Mouse (Mus musculus) embryonic facial prominence, embryonic 12.5 days (tissue): ENCODE measurements around the gene Efnb2. TPM values are rescaled to one million over a fixed set of nuclear protein-coding genes. Genes with fewer than 3 reads are reported as not detected.

Experiments
- ATAC-seq: fragments of 200-750 bp; cut with Nextera tagmentation; 2 replicates; pipeline ENCODE4 v1.8.0; 2017; ENCODE audit not compliant: insufficient number of reproducible peaks, insufficient read depth, low FRiP score, low TSS enrichment
- H3K27ac ChIP-seq: fragments of 300-500 bp; sonication (generic); 2 replicates; pipeline ENCODE4 v1.5.1; 2016; ENCODE audit warnings: mild to moderate bottlenecking
- H3K27me3 ChIP-seq: fragments of 300-500 bp; sonication (generic); 2 replicates; pipeline ENCODE4 v1.6.1; 2016; ENCODE audit warnings: mild to moderate bottlenecking, moderate library complexity
- H3K36me3 ChIP-seq: fragments of 300-500 bp; sonication (generic); 2 replicates; pipeline ENCODE4 v1.6.1; 2016; ENCODE audit warnings: mild to moderate bottlenecking
- H3K4me1 ChIP-seq: fragments of 300-500 bp; sonication (generic); 2 replicates; pipeline ENCODE4 v1.6.1; 2016
- H3K4me2 ChIP-seq: fragments of 300-500 bp; sonication (generic); replicated peaks from 2 replicates; pipeline ENCODE4 v1.6.1; 2016; ENCODE audit warnings: mild to moderate bottlenecking, moderate library complexity
- H3K4me3 ChIP-seq: fragments of 300-500 bp; sonication (generic); 2 replicates; pipeline ENCODE4 v1.5.1; 2016; ENCODE audit warnings: mild to moderate bottlenecking
- H3K9ac ChIP-seq: fragments of 300-500 bp; sonication (generic); 2 replicates; pipeline ENCODE4 v1.6.1; 2016; ENCODE audit warnings: mild to moderate bottlenecking, moderate library complexity
- H3K9me3 ChIP-seq: fragments of 300-500 bp; sonication (generic); 2 replicates; pipeline ENCODE4 v1.6.1; 2016; ENCODE audit warnings: mild to moderate bottlenecking, moderate library complexity
- WGBS: fragments of 180-500 bp; shearing (Covaris S2); methylation state at CpG from one replicate; pipeline ENCODE4 v1.1.7; 2016; 5-methylcytosine and 5-hydroxymethylcytosine counted together
- polyA plus RNA-seq: library from polyadenylated mRNA; unstranded; fragments of >200 nt; fragmentation: Nextera tagmentation; extraction: Ambion mirVana; gene quantifications from 2 replicates; pipeline ENCODE4 v1.2.1, GENCODE M21; 2016

Gene Efnb2
- polyA plus RNA-seq, 1 experiment from 2014 or later, result 51.6 TPM

DNA sequence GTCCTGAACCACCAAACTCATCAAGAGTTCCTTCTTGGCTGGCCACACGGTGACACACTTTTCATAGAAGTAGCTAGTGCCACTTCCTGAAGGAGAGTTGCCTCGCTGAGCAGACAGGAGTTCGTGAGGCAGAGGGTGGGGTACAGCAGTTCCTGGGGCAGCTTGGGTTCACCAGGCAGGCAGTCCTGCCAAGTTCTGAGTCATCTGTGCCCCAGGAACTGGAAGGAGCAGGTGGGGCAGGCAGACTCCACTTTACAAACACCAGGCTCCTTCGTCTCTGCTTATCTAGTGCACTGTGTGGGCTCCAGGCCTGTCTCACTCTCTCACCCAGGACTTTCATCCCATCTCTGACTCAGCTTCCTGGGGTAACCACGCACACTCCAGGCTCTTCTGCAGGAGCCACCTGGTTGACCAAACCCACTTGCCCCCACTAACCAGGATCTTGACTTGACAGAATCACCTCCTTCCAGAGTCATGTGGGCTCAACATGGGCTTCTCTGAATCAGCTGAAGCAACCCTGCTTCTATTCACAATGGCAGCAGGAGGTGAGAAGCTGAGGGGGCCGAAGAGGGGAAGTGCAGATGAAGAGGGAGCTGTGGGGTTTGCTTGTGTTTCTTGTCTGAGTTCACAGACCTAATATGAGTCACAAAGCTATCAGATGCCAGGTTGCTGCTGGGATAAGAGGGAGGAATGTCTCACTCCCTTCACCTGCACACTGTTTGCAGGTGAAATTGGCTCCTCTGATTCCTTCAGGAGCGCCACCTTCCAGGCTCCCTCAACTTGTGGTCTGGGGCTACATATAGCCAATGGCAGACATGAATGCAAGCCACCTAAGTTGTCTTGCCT, 58.2 kb downstream of the Efnb2 start:
- Histone ChIP-seq H3K9me3 (no peaks in the 10 kb centered on the region), H3K36me3 (no peaks in the 10 kb centered on the region), H3K27me3 (no peaks in the 10 kb centered on the region), H3K4me3 (no peak overlapping the region), H3K4me2 (no peak overlapping the region), H3K4me1 (0 out of 2 replicates have a peak, but pooled peaks cover 3% of the 10 kb centered on the region), H3K27ac (no peak overlapping the region), H3K9ac (no peak overlapping the region)
- WGBS, result 79% methylated on average over 7 of the region's 7 CpGs
- ATAC-seq, result no peak

DNA sequence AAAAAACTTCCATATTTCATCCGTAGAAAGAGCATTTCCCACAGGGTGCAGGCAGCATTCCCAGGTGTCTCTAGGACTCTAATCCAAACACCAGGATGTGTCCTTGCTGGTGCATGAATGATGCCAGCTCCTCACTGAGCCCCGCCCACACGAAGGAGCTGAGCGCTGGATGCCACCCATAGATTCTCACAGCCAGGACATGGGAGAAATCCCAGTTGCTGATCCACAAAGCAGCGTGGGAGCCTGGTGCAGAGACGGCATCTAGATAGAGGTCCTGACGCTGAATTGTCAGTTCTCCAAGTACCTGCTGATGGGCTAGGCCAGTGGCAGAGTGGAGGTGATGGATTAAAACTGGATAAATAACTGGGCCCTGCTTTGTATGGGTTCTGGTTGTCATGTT, 61.1 kb downstream of the Efnb2 start:
- Histone ChIP-seq H3K9me3 (no peaks in the 10 kb centered on the region), H3K4me1 (0 out of 2 replicates have a peak, but pooled peaks cover 3% of the 10 kb centered on the region), H3K27ac (no peak overlapping the region), H3K9ac (no peak overlapping the region), H3K36me3 (no peaks in the 10 kb centered on the region), H3K4me2 (no peak overlapping the region), H3K4me3 (no peak overlapping the region), H3K27me3 (no peaks in the 10 kb centered on the region)
- no peak for ATAC-seq
- WGBS, result 89% methylated on average over 7 of the region's 7 CpGs

DNA sequence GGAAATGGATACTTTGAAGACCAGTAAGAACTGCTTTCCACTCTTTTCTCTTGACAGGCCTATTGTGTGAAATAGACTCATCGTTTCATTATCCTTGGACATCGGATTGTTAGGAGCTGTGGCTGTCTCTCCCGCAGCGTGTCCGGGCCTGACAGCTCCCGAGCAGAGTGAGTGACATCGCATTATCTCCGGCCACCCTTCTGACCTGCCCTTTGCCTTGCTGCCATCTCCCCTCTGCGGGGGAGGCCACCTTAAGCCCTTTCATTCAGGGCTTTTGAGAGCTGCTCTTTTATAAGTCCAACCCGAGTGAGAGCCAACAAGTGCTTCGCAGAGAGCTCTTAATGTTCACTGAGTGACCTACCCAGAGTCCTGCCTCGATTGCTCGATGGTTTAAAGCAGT, 63.6 kb downstream of the Efnb2 start:
- WGBS, result 12% methylated on average over 13 of the region's 13 CpGs
- Histone ChIP-seq H3K27me3 (no peaks in the 10 kb centered on the region), H3K9me3 (no peaks in the 10 kb centered on the region), H3K4me3 (no peak overlapping the region), H3K4me1 (0 out of 2 replicates have a peak, but pooled peaks cover 3% of the 10 kb centered on the region), H3K4me2 (no peak overlapping the region), H3K9ac (no peak overlapping the region), H3K36me3 (no peaks in the 10 kb centered on the region), H3K27ac (no peak overlapping the region)
- no peak for ATAC-seq

DNA sequence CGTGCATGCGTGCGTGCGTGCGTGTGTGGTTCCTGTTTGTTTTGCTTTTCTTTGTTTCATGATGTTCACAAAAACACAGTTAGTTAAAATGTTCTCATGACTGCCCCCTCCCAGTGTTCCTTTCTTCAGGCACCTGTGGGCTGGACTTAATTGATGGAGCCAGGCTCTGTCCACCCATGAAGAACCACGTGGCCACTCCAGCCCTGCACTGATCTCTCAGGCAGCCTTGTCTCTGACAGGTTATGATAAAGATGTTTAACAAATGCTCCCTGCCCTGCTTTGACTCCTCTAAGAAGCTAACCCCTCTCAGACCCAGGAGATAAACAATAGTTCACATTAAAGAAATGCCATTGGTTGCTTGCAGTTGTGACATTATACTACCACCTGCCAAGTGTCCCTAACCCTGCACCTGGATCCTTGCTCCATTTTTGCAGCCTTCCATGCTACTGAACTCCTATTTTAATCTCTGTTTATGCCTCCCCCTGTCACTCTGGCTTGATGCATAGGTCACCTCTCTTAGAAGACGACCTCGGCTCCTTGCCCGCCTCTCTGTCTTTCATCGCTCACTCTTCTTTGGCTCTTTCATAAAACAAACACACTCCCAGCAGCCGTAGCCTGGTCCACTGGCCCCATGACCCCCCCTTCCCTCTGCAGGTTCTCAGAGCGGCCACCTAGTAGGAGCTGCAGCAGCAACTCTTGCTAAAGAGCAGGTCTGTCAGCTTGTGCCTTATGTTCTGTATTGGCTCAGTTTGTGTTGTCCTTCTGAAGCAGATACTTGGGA, 65.0 kb downstream of the Efnb2 start:
- H3K36me3 ChIP-seq, result no peaks in the 10 kb centered on the region
- H3K27me3 ChIP-seq, result no peaks in the 10 kb centered on the region
- 65% methylated on average over 12 of the region's 12 CpGs for WGBS
- H3K9me3 ChIP-seq, result no peaks in the 10 kb centered on the region
- H3K4me3 ChIP-seq, result no peak overlapping the region
- 0 out of 2 replicates have a peak, but pooled peaks cover 3% of the 10 kb centered on the region for H3K4me1 ChIP-seq
- no peak overlapping the region for H3K27ac ChIP-seq
- H3K4me2 ChIP-seq, result no peak overlapping the region
- ATAC-seq, result no peak
- no peak overlapping the region for H3K9ac ChIP-seq

DNA sequence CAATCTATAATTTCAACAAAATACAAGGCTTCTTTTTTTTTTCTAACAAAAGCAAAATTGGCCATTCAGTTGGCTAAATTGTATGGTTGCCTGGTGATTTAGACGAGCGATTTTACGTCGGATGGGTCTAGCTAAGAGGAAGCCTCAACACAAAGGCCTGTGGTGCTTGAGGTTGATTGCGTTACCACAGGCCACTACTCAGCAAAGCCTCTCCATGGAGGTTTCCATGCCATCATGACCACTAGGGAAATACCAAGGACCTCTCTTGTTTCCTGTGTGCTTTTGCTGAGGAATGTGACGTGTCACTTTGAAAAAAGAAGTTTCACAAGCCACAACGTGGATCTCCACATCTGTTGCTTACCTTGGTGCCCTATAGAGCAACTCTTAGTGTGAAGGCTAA, 67.2 kb downstream of the Efnb2 start:
- no peaks in the 10 kb centered on the region for H3K27me3 ChIP-seq
- no peak for ATAC-seq
- H3K4me2 ChIP-seq, result no peak overlapping the region
- H3K36me3 ChIP-seq, result no peaks in the 10 kb centered on the region
- no peak overlapping the region for H3K4me3 ChIP-seq
- H3K9me3 ChIP-seq, result no peaks in the 10 kb centered on the region
- H3K4me1 ChIP-seq, result 0 out of 2 replicates have a peak, but pooled peaks cover 3% of the 10 kb centered on the region
- no peak overlapping the region for H3K27ac ChIP-seq
- no peak overlapping the region for H3K9ac ChIP-seq
- WGBS, result 85% methylated on average over 7 of the region's 7 CpGs

DNA sequence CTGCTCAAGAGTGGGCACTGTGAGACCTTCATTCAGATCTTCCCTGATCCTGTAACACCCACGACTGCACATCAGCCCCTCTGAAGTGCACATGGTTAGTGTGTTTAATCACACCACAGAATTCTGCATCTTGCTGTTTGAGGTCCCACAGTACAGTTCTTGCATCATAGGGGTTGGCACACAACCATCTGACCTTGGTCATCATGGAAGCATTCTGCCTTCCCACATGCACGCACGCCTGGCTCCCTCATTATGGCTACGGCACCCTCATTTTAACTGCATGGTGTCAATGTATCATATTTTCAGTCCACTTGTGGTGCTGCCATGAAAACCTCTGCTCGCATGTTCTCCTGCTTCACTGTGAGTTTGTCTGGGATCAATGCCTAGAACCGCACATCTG, 67.7 kb downstream of the Efnb2 start:
- Histone ChIP-seq H3K9ac (no peak overlapping the region), H3K27ac (no peak overlapping the region), H3K4me2 (no peak overlapping the region), H3K36me3 (no peaks in the 10 kb centered on the region), H3K4me3 (no peak overlapping the region), H3K9me3 (no peaks in the 10 kb centered on the region), H3K27me3 (no peaks in the 10 kb centered on the region), H3K4me1 (0 out of 2 replicates have a peak, but pooled peaks cover 3% of the 10 kb centered on the region)
- ATAC-seq, result no peak
- 92% methylated on average over 6 of the region's 6 CpGs for WGBS

DNA sequence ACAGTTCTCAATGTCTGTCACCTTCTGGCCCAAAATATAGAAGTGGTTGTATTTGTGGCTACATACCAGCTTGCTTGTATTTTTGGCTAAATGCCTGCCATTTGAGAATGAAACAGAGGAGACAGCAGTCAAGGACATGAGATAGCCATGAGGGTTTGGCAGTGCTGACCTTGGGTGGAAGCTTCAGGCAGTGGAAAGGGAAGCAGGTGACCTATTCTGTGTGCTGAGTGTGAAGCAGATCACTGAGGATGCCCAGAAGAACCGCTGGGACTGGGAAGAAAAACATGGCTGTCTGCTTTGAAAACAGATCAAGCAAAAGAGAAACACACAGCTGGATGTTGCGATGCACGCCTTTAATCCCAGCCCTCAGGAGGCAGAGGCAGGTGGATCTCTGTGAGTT, 68.7 kb downstream of the Efnb2 start:
- H3K4me1 ChIP-seq, result no peaks in the 10 kb centered on the region
- H3K27me3 ChIP-seq, result no peaks in the 10 kb centered on the region
- H3K36me3 ChIP-seq, result no peaks in the 10 kb centered on the region
- WGBS, result 91% methylated on average over 3 of the region's 3 CpGs
- H3K9ac ChIP-seq, result no peak overlapping the region
- H3K9me3 ChIP-seq, result no peaks in the 10 kb centered on the region
- H3K4me2 ChIP-seq, result no peak overlapping the region
- ATAC-seq, result no peak
- H3K4me3 ChIP-seq, result no peak overlapping the region
- no peak overlapping the region for H3K27ac ChIP-seq

DNA sequence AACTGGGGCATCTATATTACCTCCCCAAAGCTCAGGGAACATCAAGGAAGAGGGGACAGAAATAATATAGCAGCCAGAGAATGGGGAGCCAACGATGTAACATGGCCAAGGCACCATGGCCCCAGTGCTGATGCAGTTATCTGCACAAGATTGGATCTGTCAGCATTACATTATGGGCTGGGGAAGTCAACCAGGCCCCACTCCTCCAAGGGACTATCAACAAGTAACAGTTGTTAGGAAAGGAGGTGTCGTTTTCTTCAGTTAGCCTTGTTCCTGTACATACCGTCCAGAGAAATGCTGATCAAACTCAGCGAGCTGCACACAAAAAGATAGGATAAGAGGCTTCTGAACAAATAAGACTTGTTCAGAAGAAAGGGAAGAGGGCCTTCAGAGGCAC, 77.1 kb downstream of the Efnb2 start:
- H3K27ac ChIP-seq, result no peak overlapping the region
- no peak for ATAC-seq
- no peak overlapping the region for H3K4me2 ChIP-seq
- WGBS, result 75% methylated on average over 4 of the region's 4 CpGs
- no peaks in the 10 kb centered on the region for H3K27me3 ChIP-seq
- no peaks in the 10 kb centered on the region for H3K9me3 ChIP-seq
- no peaks in the 10 kb centered on the region for H3K4me1 ChIP-seq
- no peak overlapping the region for H3K9ac ChIP-seq
- no peaks in the 10 kb centered on the region for H3K36me3 ChIP-seq
- no peak overlapping the region for H3K4me3 ChIP-seq

DNA sequence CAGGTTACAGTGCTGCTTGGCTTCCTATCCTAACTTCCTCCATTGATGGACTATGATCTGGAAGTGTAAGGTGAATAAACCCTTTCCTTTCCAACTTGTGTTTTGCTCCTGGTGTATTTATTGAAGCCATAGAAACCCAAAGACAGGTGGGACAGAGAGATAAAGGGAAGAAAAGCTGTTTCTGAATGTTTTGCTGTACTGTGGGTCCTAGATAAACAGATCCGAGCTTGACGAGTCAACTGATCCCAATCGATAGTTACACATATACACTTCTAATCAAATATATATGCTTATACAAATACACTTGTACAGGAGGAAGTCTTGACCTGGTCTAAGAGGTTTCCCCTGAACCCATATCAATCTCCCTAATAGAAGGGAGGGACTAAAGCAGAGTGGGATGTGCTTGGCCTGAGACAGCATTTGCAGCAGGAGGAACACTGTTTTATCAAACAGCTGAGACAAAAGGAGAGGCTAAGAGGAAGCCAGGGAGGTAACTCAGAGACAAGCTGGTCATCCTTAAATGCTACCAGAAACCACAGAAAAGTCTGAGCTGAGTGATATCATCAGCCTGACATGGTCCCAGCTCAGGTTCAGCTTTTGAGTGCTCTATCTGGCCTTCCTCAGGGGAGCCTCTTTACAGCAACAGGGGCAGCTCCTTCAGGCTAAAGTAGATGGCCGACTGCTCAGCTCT, 77.6 kb downstream of the Efnb2 start:
- Histone ChIP-seq H3K9me3 (no peaks in the 10 kb centered on the region), H3K27ac (no peak overlapping the region), H3K9ac (no peak overlapping the region), H3K36me3 (no peaks in the 10 kb centered on the region), H3K4me3 (no peak overlapping the region), H3K27me3 (no peaks in the 10 kb centered on the region), H3K4me2 (no peak overlapping the region), H3K4me1 (no peaks in the 10 kb centered on the region)
- ATAC-seq, result no peak
- 81% methylated on average over 4 of the region's 4 CpGs for WGBS

DNA sequence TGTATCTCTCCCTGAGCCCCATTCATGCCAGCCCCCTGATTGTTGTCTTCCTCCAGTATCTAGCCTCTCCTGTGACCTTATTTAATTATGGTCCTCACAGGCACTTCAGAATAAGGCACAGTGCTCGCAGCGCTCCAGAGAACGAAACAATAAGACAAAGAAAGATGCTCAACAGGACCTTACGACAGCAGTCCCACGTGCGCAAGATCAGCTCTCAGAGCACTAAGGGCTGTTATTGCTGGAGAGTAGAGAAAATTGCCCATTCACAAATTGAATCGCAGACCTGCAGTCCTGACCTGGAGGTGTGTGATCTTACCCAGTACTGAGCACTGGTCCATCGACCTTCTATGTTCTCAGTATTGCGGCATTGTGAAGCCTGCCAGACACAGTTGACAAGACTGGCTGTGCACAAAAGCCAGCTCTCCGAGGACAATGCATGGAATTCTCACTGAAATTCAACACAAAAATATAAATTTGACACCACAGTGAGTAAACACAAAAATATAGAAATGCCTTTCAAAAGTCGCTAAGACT, 83.2 kb downstream of the Efnb2 start:
- peak; percentile 73; the same call in 1 of the 2 replicates for ATAC-seq

DNA sequence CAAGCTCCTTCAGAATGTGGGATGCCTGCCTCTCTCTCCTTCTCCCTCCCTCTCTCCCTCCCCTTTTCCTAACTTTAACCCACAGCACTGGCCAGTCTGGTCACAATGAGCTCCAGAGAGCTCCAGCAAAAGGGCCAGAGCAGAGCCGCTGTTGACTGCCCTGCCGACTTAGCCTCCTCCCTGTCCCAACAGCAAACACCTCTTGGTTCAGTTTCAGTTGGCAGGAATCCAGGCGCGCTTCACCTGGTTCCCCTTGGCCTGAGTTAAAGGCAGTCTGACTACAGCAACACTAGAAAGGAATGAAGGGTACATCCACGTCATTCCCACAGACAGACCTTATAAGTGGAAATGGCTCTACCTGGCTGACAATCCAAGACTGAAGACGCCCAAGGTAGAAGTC, 84.2 kb downstream of the Efnb2 start:
- H3K9me3 ChIP-seq, result no peaks in the 10 kb centered on the region
- no peaks in the 10 kb centered on the region for H3K27me3 ChIP-seq
- no peak overlapping the region for H3K27ac ChIP-seq

More for the DNA sequence above, 83.2 kb downstream of the Efnb2 start:
- no peaks in the 10 kb centered on the region for H3K27me3 ChIP-seq
- H3K9me3 ChIP-seq, result no peaks in the 10 kb centered on the region
- no peak overlapping the region for H3K9ac ChIP-seq
- H3K4me1 ChIP-seq, result peaks cover 3% of the 10 kb centered on the region; the same call in 1 of the 2 replicates
- H3K4me3 ChIP-seq, result no peak overlapping the region
- H3K27ac ChIP-seq, result no peak overlapping the region
- WGBS, result 69% methylated on average over 11 of the region's 11 CpGs
- H3K4me2 ChIP-seq, result no peak overlapping the region
- H3K36me3 ChIP-seq, result no peaks in the 10 kb centered on the region

More for the DNA sequence above, 84.2 kb downstream of the Efnb2 start:
- no peak for ATAC-seq
- Histone ChIP-seq H3K4me1 (peaks cover 3% of the 10 kb centered on the region; the same call in 1 of the 2 replicates), H3K4me2 (no peak overlapping the region), H3K36me3 (no peaks in the 10 kb centered on the region), H3K4me3 (no peak overlapping the region), H3K9ac (no peak overlapping the region)
- 93% methylated on average over 6 of the region's 6 CpGs for WGBS
